Mouse (Mus musculus): ENCODE results near the gene Mtmr3. TPM values are rescaled to one million over a fixed set of nuclear protein-coding genes. Genes with fewer than 3 reads are reported as not detected.

Gene Mtmr3
- total RNA-seq, 2 experiments from 2014 or later = 60.8 to 65.5 TPM

DNA sequence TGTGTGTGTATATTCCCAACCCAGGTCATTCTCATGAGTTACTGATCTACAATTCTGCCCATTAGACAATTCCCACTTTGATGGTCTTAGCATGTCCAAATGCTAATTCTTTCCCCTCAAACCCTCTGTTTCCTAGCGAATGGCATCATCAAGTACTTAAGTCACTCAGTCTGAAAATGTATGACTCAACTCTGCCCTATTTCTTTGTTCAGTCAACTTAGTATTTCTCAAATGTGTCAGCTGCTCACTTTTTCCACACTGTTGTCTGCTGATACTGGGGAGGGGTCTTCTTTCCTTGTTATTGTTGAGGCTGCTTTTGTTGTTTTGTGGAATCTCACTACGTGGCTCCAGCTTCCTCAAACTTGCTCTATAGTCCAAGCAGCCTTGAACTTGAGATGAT, 156.5 kb downstream of the Mtmr3 start:
- intact Hi-C loops (cut with DNase I) = loop anchor here (5.0 kb wide), 2 partner anchors 399 to 429 kb away; no protein-coding TSS in a partner anchor

DNA sequence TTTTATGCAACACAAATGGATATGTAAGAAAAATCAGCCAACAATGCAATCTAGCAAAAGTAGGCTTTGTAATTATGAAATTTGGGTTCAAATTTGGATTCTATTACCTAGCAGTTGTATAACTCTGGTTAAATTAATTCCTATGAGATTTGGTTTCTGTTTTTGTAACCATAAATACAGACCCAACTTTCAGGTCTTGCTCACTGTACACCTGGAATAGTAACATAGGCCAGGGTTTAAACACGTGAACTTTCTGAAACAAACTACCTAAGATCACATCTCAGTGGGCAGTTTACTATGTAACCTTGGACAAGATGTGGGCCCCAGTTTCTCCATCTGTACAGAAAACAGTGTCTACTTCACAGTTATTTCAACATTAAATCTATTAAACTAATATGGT, 157.3 kb downstream of the Mtmr3 start:
- DNase-seq (ENCODE audit: low spot score in 2 of 2) = no peak
- intact Hi-C loops (cut with DNase I) = loop anchor here (5.0 kb wide), 2 partner anchors 400 to 430 kb away; no protein-coding TSS in a partner anchor

More for the DNA sequence above, 156.5 kb downstream of the Mtmr3 start:
- no peak for DNase-seq (ENCODE audit: low spot score in 2 of 2)

- DNase-seq (ENCODE audit: low spot score in 2 of 2) = peak; percentile 11 to 42
- intact Hi-C loops (cut with DNase I) = loop anchor here (5.0 kb wide), 2 partner anchors 401 to 431 kb away; no protein-coding TSS in a partner anchor
Observed at GRCm38 (mm10) chr11:4436631-4437030, 158.0 kb downstream of the Mtmr3 start.

DNA sequence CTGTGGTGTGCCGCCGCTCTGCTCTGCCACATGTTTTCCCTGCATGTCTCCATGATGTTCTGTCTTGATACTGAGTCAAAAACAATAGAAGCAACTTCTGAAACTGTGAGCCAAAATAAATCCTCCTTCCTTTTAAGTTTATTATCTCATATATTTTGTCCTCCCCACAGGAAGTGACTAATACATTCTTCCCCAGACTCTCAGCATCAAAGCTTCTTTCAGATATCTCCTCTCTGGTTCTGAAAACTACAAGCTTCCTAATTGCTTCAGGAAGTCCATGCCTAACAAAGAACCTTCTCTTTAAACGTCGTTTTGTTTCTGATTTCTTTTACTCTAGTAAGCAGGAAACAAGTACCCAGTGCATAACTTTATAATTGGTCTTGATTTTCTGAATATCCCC, 160.2 kb downstream of the Mtmr3 start:
- intact Hi-C loops (cut with DNase I) = no loop called here

More for the DNA sequence above, 160.2 kb downstream of the Mtmr3 start:
- no peak for DNase-seq (ENCODE audit: low spot score in 2 of 2)

Other genes starting within 250 kb of the Mtmr3 start
- gene Hormad2, start 153.8 kb downstream of the Mtmr3 start, total RNA-seq (2021) = not detected
- gene Gm11032, start 25.2 kb upstream of the Mtmr3 start, total RNA-seq (2021) = not detected
- gene Ascc2, start 42.9 kb upstream of the Mtmr3 start, total RNA-seq (2021) = 10 to 100 TPM; 18.6 to 19.8 TPM
- 100 to 1,000 TPM; 429 to 434 TPM for gene Uqcr10, start 109.5 kb upstream of the Mtmr3 start, total RNA-seq (2021)
- 10 to 100 TPM; 25.7 to 30.7 TPM for gene Zmat5, start 109.8 kb upstream of the Mtmr3 start, total RNA-seq (2021)
- 10 to 100 TPM in 1 of 2 experiments, 1 to 10 TPM in 1; 5.8 to 14.4 TPM for gene Cabp7, start 151.9 kb upstream of the Mtmr3 start, total RNA-seq (2021)

Measured in left cerebral cortex, postnatal 14 days (tissue).